Comparison of ENCODE assay signal across 7 mouse cellular contexts in the genomic region with DNA sequence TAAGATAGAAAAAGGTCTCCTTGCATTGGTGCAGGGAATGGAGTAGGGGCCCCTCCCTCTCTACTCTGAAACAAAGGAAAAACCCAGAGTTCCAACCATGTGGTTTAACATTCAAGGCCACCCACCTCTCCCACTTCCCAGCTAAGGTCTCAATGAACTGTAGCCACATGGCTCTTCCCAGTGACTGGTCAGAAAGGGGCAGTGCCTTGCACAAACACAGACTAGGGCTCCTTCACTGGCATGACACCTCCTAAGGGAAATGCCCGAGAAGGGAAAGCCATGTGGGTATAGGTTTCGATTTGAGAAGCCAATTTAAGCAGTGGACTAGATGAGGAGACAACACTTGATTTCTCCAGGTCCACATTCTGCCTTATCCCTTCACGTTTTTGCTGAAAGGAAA. TPM values are rescaled to one million over a fixed set of nuclear protein-coding genes. Genes with fewer than 3 reads are reported as not detected.
DNase-seq lines count a peak whose midpoint lies in the region; ATAC-seq and TF ChIP-seq lines count a peak whose summit lies in the region.

No protein-coding gene starts in this region.

- ATAC-seq in lung, embryonic 14.5 days (ENCODE audit: insufficient read depth) = no peak
- ATAC-seq in intestine, postnatal 0 days = no peak
- no peak for ATAC-seq in neural tube, embryonic 15.5 days (ENCODE audit: low FRiP score)

- no peak for TF ChIP-seq CTCF in lung, embryonic 14.5 days (IDR thresholded peaks at IDR 0.05; ENCODE audit: low read depth)
- TF ChIP-seq CTCF in intestine, postnatal 0 days (IDR thresholded peaks at IDR 0.05; ENCODE audit: low read depth) = no peak

- no peaks in the 10 kb centered on the region for H3K9me3 ChIP-seq in lung, embryonic 14.5 days (ENCODE audit: low read depth, low read length)
- no peaks in the 10 kb centered on the region for H3K9me3 ChIP-seq in forebrain, embryonic 10.5 days
- H3K9me3 ChIP-seq in intestine, postnatal 0 days (ENCODE audit: control insufficient read depth) = no peaks in the 10 kb centered on the region
- H3K9me3 ChIP-seq in neural tube, embryonic 15.5 days (replicated peaks) = no peaks in the 10 kb centered on the region

- H3K4me1 ChIP-seq in lung, embryonic 14.5 days (ENCODE audit: insufficient read depth) = peaks cover 18% of the 10 kb centered on the region
- peaks cover 55% of the 10 kb centered on the region for H3K4me1 ChIP-seq in forebrain, embryonic 10.5 days
- H3K4me1 ChIP-seq in intestine, postnatal 0 days (replicated peaks; ENCODE audit: control insufficient read depth, insufficient read depth, low read length) = peaks cover 3% of the 10 kb centered on the region; the same call in 1 of the 2 replicates
- H3K4me1 ChIP-seq in neural tube, embryonic 15.5 days = peaks cover 58% of the 10 kb centered on the region

- H3K4me2 ChIP-seq in lung, embryonic 14.5 days = peak overlapping the region; percentile 96
- H3K4me2 ChIP-seq in intestine, postnatal 0 days (replicated peaks; ENCODE audit: low read depth) = peak overlapping the region; percentile 100
- H3K4me2 ChIP-seq in neural tube, embryonic 15.5 days = peak overlapping the region; percentile 84

- peak overlapping the region; percentile 80 for H3K4me3 ChIP-seq in lung, embryonic 14.5 days (ENCODE audit: low read depth, low read length)
- H3K4me3 ChIP-seq in forebrain, embryonic 10.5 days = peak overlapping the region; percentile 87
- no peak overlapping the region for H3K4me3 ChIP-seq in intestine, postnatal 0 days (ENCODE audit: low read depth, low read length)
- H3K4me3 ChIP-seq in neural tube, embryonic 15.5 days (replicated peaks) = peak overlapping the region; percentile 67

- no peaks in the 10 kb centered on the region for H3K36me3 ChIP-seq in lung, embryonic 14.5 days (ENCODE audit: insufficient read depth)
- peaks cover 10% of the 10 kb centered on the region for H3K36me3 ChIP-seq in forebrain, embryonic 10.5 days (replicated peaks)
- H3K36me3 ChIP-seq in intestine, postnatal 0 days (ENCODE audit: control insufficient read depth, insufficient read depth) = no peaks in the 10 kb centered on the region
- H3K36me3 ChIP-seq in neural tube, embryonic 15.5 days = no peaks in the 10 kb centered on the region

- 52% methylated on average over 3 of the region's 3 CpGs for WGBS in lung, embryonic 14.5 days
- WGBS in forebrain, embryonic 10.5 days = 54% methylated on average over 3 of the region's 3 CpGs
- 57% methylated on average over 3 of the region's 3 CpGs for WGBS in intestine, postnatal 0 days
- WGBS in neural tube, embryonic 15.5 days = 32% methylated on average over 3 of the region's 3 CpGs

- H3K27ac ChIP-seq in lung, embryonic 14.5 days (ENCODE audit: low read depth) = no peak overlapping the region
- H3K27ac ChIP-seq in forebrain, embryonic 10.5 days = no peak overlapping the region
- no peak overlapping the region for H3K27ac ChIP-seq in intestine, postnatal 0 days (ENCODE audit: low read depth, low read length)
- peak overlapping the region; percentile 94 for H3K27ac ChIP-seq in neural tube, embryonic 15.5 days (replicated peaks)

- DNase-seq in lung, embryonic 14.5 days = no peak
- no peak for DNase-seq in lung, postnatal 4 days
- DNase-seq in forebrain, embryonic 10.5 days (ENCODE audit: extremely low spot score, low spot score) = no peak
- DNase-seq in spleen, adult 12 weeks (ENCODE audit: low spot score) = no peak
- DNase-seq in testis, postnatal 10 days (ENCODE audit: low spot score) = no peak

- H3K27me3 ChIP-seq in lung, embryonic 14.5 days (ENCODE audit: insufficient read depth, low read length) = no peaks in the 10 kb centered on the region
- H3K27me3 ChIP-seq in forebrain, embryonic 10.5 days (ENCODE audit: poor library complexity, severe bottlenecking) = no peaks in the 10 kb centered on the region
- no peaks in the 10 kb centered on the region for H3K27me3 ChIP-seq in intestine, postnatal 0 days (replicated peaks; ENCODE audit: control insufficient read depth, insufficient read depth, low read length)
- H3K27me3 ChIP-seq in neural tube, embryonic 15.5 days (replicated peaks) = no peaks in the 10 kb centered on the region

- no peak overlapping the region for H3K9ac ChIP-seq in lung, embryonic 14.5 days
- H3K9ac ChIP-seq in intestine, postnatal 0 days (ENCODE audit: low read depth, low read length) = no peak overlapping the region
- peak overlapping the region; percentile 94 for H3K9ac ChIP-seq in neural tube, embryonic 15.5 days (replicated peaks)

RNA-seq across cellular contexts. Expression of a gene that starts 3.4 kb away (rescaled TPM):
- 21.2 TPM in 2 replicates for polyA plus RNA-seq in lung, embryonic 14.5 days (2014; fragmentation: Nextera tagmentation; extraction: Ambion mirVana)
- 19.1 and 21.2 TPM in 2 replicates for polyA plus RNA-seq in forebrain, embryonic 10.5 days (2016; fragmentation: Nextera tagmentation; extraction: Ambion mirVana)
- polyA plus RNA-seq in intestine, postnatal 0 days (2015; fragmentation: Nextera tagmentation; extraction: Ambion mirVana) = 3.1 and 5.4 TPM in 2 replicates
- 23.2 and 27.2 TPM in 2 replicates for polyA plus RNA-seq in neural tube, embryonic 15.5 days (2015; fragmentation: Nextera tagmentation; extraction: Ambion mirVana)

RNA-seq across cellular contexts. Expression of a gene that starts 3.9 kb away (rescaled TPM):
- 2.7 and 3.4 TPM in 2 replicates for polyA plus RNA-seq in lung, embryonic 14.5 days (2014; fragmentation: Nextera tagmentation; extraction: Ambion mirVana)
- 5.3 and 5.7 TPM in 2 replicates for polyA plus RNA-seq in forebrain, embryonic 10.5 days (2016; fragmentation: Nextera tagmentation; extraction: Ambion mirVana)
- polyA plus RNA-seq in intestine, postnatal 0 days (2015; fragmentation: Nextera tagmentation; extraction: Ambion mirVana) = 0.86 and 1.1 TPM in 2 replicates
- polyA plus RNA-seq in neural tube, embryonic 15.5 days (2015; fragmentation: Nextera tagmentation; extraction: Ambion mirVana) = 1.2 and 1.8 TPM in 2 replicates
